Mouse (Mus musculus) adrenal gland, adult 2 months (tissue): ENCODE measurements around the gene Pdcd4. TPM values are rescaled to one million over a fixed set of nuclear protein-coding genes. Genes with fewer than 3 reads are reported as not detected.
A peak's percentile ranks its signal among the peaks of the same experiment; 100 is the strongest.

Source experiments
- DNase-seq: peaks from one replicate; pipeline ENCODE4 v3.0.0; 2021
- polyA plus RNA-seq: library from polyadenylated mRNA; depleted of rRNA; stranded (reverse); fragments of >200 nt; gene quantifications from 2 replicates; pipeline ENCODE4 v1.2.3, GENCODE M21; 2012
- total RNA-seq, 2 experiments: library from RNA; stranded (reverse); gene quantifications; 2 replicates each; pipeline ENCODE4 v1.2.3; 2021

Gene Pdcd4
- total and polyA plus RNA-seq, 3 experiments: 2.5 to 102 (median 75.5) TPM

DNA sequence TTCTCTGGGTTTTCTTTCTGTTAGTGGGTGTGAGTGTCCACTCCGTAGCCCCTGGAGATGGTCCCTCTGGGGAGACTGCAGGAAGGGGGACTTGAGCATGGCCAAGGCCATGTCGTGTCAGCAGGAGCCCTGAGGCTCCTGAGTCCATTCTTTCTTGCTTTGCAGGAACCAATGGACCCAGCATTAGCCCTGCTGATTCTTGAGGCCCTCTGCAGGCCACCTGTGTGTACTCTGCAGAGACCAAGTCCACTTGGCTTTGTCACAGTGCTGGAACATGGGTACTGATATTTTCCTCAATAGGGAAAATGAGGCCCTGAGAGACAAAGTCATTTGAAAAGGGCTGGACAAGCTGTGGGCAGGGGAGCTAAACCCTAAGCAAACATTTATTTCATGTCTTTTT, 21.5 kb upstream of the Pdcd4 start:
- no peak for DNase-seq

DNA sequence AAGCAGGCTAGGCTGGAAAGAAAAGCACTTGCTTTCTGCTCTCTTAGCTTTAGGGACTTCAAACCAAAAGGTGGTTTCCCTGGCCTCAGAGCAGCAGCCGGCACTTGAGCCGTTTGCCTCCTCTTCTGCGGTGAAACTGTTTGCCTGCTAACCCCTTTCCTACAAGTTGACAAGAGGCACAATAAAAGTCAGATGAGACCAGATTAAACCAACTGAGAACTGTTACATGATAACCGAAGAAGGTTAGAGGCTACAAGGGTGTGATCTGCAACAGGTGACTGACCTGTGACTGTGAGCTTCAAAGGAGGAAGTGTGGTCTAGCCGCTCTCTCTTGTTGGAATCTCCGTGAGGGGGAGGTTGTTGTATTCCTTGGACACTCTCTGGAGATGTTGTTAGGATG, 20.5 kb upstream of the Pdcd4 start:
- no peak for DNase-seq

DNA sequence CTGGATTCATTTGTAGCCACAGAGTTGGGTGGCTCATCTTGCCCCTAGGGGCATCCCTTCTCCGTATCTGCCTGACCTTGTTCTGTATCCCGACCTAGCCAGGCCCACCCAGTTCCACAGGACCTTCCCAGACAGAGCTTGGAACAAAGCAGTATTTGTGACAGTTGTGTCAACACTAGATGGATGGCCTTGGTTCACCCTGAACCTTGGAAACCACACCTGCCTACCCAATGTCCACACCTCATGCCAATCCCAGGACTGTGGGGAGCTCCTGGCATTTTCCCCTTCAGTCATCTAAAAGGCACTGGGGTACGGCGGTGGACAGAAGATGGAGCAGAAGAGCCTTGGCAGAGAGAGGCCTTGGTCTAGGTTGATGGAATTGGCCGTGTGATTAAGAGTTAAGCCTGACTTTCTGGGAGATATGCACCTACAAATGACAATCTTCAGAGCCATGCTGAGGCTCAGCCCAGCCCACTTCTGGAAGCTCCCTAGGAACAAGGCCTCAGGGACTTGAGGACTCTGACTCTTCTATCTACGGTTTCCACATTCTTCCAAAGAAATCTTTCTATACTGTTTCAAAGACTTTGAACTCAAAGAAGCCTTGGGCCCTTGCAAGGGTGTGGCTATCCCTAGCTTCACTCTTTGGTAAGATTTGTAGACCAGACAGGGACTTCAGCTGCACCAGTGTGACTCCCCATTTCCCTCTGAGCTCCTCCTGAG, 18.9 kb upstream of the Pdcd4 start:
- no peak for DNase-seq

DNA sequence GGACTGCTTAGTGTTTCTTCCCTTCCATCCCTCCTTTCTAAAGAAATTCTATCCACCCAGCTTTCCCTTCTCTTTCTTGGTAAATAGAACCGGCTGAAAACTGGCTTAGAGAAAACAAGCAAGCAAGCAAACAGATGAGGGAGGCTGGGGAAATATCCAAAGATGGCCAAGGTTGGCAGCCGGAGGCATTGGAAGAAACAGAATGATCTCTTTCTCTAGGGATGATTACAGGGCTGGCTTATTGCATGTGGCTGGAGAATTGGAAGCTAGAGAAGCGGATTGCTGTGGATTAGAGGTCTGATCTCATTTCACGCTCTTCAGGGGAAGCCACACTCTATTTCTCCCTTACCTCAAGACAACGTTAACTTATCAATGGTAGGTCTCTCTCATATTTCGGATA, 16.8 kb upstream of the Pdcd4 start:
- DNase-seq: no peak

DNA sequence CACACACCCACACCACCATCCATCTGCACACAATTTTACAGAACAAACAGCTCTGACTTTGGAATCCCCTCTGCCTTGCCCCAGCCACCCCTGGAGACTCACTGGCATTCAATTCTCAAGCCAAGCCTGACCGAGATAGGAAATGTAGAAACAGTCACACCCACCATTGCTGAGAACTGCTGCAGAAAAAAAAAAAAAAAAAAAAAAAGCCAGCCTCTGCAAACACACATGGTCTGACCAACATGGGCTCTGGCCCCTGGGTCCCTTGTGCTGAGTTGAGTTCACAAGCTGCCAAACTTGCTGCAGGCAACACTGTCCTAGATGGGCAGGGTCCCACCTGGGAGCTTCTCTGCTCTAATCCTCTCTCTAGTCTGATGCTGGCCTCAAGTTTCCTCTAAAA, 14.3 kb upstream of the Pdcd4 start:
- DNase-seq: no peak

DNA sequence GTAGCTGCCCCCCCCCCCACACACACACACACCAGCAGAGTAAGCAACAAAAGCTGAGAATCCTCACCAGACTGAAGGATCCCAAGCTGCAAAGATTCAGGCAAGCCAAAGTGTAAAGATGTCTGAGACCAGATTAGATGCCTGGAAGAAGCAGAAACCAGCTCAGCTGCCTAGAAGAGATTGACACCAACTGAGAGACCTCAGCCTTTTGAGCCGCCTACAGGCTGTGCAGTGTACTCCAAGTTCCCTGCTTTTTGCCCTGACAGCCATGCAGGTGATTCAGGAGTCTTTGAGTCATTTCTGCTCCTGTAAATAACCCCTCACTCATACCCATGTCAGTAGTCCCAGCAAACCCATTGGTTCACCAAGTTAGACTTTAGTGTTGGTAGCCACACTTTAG, 11.6 kb upstream of the Pdcd4 start:
- no peak for DNase-seq

DNA sequence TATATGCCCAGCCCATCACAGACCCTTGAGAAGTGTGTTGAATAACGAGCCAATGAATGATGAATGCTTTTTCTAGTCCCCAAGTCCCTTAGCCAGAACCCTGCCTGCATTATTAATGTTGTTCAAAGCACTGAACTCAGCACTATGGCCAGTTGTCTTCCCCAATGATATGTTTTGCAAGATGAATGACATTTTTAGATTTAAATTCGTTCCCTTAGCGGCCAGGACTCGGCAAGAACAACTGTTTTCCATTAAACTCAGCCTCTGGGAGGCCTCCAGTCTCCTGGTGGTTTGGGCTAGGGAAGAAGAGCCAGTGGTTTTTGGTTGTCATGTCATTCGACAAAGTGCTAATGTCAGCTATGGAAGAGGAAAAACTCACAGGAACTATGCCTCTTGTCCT, 10.2 kb upstream of the Pdcd4 start:
- no peak for DNase-seq

DNA sequence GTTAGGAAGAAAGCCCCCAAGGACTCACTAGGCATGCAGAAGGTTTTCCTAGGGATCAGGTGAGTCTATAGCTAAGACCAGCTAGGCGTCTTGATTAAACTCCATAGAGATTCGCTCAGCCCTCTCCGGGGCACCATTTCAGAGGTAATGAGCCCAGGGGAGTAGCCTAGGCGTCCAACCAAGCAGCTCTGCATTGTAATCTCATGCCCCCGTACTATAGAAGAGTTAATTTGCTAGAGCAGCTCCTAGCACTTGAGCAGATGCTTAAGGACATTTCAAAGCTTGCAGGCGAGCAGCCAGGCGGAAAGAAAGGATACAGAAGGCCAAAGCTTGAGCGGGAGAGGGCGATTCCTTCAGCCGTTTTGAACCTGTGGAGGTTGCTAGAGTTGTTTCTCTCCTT, 6.6 kb upstream of the Pdcd4 start:
- DNase-seq: no peak

DNA sequence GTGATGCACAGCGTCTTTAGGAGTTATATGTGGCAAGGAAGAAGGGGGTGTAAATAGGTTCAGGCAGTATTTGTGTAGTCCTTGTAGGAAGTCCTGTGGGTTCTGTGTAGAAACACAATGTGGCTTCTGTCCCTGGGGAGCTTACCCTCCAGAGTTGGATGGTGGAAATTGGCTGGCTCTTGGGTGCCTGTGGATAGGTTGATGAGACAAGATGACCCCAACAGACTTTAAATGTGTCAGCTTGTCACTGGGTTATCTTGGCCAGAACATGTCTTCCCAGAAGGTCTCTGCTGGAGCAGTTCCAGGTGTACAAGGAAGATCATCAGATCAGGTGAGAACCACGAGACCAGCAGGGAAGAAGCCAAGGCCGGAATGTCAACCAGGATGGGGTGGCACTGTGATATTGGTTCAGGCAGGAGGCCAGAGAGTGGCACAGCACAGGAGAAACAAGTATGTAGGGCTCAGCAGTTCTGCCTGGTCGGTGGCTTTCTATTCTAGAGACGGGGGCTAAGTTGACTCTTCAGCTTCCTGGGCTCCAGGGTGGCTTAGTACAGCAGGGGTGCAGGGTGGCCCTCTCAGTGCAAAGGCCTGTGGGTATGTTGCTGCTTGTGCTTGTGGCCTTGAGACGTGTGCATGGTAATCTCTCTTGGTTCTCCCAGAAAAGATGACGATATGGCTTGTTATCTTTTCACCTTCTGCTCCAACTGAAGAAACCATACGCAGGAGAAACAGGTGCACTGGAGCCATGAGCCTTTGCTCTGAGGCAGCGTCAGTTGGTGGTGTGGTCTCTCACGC, 5.3 kb upstream of the Pdcd4 start:
- DNase-seq: no peak

DNA sequence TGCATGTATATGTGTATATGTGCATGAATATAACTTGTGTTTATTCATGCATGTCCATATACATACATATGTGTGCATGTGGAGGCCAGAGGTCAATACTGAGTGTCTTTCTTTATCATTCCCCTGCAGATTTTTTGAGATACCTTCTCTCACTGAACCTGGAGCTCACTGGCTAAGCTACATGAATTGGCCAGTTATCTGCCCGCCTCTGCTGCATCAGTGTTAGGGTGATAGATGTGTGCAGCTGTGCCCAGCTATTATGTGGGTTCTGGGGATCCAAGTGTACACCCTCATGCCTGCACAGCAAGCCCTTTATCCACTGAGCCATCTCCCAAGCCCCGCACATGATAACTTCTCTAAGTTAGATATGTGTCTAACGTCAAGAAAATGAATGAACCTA, 4.2 kb upstream of the Pdcd4 start:
- DNase-seq: no peak

DNA sequence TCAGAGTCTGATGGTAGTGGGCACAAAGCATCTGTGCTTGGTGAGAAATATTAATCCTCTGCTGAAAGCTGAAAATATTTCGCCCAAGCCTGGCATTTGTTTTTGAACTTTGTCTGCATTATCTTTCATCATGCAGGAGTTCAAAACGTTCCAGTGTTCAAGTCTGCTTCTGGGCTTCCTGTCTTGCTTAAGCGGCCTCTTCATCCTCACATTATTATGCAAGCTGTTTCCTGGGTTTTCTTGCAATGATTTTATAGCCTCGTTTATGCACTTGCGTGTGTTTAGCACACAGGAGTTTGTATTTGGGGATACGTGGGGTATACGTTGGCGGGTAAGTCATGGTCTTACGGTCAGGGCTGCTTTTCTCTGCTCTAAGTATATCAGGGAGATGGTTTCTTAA, 3.7 kb upstream of the Pdcd4 start:
- DNase-seq: no peak

DNA sequence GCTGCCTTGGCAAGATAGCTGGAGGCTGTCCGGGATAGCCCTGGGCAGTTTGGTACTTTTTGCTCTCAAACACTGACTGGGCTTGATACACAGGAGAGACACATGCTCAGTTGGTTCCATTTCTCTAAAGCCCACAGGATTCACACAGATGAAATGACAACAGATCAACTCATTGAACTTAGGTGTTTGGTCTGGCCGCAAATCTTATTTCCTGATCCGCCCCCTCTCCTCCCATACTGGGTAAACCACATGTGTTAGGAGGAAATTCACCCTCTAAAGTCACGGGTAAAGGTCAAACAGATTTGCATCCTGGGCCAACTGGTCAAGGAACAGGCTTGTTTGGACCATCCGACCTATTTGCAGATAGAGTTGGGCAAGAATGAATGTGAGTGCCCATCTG, 2.5 kb upstream of the Pdcd4 start:
- DNase-seq: no peak

DNA sequence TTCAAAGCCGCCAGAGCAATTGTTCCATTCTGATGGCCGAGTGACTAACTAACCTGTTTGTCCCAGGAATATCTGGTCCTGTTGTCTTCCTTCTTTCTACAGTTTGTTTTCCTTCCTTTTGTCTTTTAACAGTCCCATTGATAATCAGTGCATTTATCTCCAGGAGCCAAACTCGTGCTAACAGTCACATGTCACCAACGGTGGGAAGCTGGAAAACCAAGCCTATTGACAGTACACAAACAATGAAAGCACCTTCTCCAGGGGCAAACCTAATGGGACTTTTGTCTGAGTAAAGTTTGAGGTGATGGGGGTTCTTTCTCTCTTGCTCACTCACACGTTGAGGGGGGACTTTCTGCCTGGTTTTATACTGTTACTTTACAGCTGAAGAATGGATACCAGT, 1.8 kb upstream of the Pdcd4 start:
- DNase-seq: no peak

DNA sequence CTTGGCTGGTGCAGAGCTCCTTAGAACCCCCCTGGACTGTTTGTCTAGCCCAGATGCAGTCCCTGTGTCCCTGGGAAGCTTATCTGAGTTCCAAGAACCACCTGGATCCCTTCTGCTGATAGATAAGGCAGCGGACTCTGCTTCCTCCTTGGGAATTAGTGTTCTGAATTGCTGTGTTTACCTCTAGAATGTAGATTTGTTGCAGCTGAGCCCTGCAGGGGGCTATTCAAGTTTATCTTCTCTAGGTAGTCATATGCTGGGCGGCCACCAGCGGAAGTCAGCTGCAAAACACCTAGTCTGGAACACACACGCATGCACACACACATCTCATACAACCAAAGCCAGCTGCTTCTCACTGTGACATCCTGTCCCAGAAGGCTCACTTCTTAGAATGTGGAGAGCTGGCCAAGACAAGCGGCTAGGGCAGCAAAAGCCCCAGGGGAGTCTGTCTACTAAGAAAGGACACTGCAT, 1.2 kb upstream of the Pdcd4 start:
- no peak for DNase-seq

DNA sequence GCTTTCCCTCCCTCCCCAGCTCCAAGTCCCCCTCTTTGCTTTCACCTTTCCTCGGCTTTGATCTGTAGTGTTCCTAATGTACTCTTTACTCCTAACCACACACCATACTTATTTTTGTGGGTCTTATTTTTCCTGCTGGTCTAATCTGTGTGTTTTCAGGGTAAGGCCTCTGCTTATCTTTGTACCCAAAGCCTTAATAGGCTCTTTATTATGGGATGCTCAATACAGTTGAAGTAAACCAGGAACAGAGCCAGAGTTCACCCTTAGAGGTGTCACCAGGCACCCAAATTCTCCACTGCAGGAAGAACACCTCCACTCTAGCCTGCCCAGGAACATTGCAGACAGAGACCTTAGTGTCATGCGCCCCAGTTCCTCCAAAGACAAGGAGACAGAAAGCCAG, 462 bp upstream of the Pdcd4 start:
- DNase-seq: no peak

DNA sequence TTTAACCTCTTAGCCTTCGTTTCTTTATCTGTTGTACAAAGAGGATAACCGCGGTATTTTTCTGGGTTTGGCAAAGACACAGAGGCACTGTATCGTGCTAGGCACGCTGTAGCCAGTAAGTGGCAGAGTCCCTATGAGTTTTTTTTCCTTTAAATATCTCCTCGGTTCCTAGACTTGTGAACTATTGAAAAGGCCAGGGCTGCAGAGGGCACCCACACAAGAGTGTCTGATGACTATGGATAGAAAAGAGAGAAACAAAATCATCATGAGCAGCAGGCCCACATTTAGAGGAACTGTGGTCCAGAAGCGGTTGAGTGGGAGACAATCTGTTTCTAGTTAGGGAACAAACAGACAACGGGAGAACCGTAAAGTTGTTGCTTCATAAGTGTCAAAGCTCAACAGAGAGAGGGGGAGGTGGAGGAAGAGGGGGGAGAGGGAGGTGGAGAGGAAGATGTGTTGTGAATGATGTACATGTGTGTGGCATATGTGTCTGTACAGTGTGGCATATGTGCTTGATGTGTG, 868 bp downstream of the Pdcd4 start:
- DNase-seq: no peak

DNA sequence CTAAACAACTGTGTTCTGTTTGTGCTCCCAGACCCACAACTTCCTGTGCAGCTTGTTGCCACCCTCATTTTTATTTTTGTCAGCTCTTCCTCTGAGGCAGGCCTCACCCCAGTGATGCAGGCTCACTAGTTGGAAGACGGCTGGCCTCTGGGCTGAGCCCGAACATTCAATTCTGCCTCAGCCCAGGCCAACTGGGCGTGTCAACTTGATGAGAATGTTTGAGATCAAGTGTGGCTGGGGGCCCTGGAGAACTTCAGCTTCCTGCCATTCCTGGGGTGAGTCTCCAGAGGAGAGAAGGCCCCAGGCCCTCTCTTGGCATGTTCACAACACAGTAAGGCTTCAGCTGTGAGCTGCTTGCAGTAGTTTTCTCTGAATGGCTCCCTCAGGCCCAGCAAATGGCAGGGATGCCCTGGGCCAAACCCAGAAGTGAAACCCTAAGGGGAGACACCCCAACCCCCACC, 1.7 kb downstream of the Pdcd4 start:
- no peak for DNase-seq

DNA sequence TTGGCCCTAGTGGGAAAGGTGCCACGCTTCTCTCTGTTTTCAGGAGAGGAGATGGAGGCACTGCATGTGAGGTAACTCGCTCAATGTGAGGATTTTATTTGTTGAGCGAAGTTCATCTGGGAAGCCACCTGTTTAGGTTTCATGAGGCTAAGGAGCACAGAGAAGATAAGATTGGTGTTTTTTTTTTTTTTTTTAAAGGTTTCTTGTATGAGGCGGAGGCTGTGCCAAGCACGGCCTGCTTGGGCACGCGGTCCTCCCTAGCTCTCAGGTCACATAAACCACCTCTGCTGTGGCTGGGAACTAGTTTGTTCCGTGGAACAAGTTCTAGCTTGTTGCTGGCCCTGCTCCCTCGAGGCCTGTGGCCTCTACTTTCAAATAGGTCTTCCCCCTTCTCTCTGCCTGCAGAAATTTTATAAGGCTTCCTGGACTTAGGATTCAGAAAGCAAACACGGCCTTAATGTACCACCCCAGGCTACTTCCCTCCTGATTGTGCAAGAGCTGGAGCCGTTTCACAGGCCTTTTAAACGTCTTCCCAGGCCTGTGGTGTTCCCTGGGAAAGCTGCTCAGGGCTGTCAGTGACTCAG, 2.6 kb downstream of the Pdcd4 start:
- DNase-seq: peak; percentile 16

DNA sequence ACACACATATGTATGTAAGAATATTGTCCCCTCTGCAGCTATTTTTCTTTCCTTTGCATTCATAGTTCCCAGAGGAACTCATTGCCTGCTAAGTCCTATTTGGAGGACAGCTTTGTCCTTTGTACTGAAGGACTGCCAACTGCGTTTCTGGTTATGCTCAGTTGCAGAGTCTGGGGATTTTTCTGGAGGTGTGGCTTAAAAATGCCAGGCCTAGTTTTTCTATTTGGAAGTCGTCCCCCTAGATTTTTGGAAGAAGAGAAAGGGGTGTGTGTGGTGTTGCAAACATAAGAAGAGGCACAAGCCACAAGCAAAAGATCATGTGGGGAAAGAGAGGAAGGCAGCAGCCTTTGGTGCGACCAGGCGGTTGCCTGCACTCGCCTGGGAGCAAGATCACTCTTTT, 6.0 kb downstream of the Pdcd4 start:
- DNase-seq: no peak

DNA sequence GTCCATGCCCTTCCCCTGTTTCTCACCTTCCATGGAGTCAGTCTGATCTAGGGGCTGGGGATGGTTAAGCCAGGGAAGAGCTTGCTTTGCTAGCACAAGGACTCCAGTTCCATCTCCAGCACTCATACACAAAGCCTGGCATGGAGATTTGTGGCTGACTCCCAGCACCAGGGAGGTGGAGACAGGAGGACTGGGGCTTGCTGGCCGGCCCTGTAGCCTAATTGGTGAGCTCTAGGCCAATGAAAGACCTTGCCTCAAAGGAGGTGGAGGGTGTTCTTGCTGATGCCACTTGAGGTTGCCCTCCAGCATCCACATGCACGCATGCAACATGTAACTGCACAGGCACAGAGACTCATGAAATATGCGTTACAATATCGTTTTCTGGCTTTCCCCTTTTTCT, 6.5 kb downstream of the Pdcd4 start:
- DNase-seq: no peak

DNA sequence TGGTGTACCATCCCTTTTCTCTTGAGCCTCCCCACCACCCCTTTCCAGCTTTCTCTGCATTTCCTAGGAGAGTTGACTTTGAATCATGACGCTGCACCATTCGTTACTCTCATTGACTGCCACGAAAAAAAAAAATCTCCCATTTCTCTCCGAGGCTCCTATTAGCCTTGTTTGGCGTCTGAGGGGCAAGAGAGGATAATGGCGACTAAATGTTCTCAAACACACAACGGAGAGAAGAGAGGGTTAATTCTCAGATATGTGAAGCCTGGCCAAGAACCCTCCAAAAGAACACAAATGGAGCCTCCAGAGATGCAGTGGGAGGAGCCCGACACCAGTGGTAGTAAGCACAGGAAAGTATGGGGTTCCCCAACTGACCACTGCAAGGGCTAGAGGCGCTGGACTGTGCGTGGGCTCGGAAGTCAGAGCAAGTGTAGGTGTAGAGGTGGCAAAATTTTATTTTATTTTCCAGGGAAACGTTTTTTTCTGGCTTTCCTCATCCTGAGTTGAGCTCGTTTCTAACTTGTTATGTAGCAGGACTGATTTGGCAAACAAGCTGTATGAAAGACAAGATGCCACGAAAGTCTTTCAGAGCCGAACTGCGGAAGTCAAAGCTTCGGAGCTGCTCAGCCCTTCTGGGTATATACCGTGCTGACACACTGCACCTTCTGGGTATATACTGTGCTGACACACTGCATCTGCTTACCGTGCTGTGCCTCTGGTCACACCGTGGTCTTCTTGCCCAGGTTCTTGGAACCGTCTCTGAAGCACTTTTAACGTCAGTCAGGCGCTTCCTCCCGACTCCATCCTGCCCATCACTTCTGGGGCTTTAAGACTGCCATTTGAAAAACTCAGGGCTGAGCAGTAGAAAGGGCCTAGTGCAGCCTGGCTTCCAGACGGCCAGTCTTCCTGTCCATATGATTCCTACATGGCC, 7.2 kb downstream of the Pdcd4 start:
- no peak for DNase-seq
